Mouse (Mus musculus) gastrocnemius, postnatal 36 days (tissue): ENCODE results near the gene Pxmp4. TPM values are rescaled to one million over a fixed set of nuclear protein-coding genes. Genes with fewer than 3 reads are reported as not detected.
A peak's percentile ranks its signal among the peaks of the same experiment; 100 is the strongest.

Experiments used
- DNase-seq, 2 experiments: peaks; one replicate each; pipeline ENCODE4 v3.0.0; 2022
- intact Hi-C: fragments of 180-260 bp; cut with DNase I; formaldehyde crosslinking; loops from one replicate; pipeline ENCODE4 v1.15.1; 2025
- total RNA-seq, 2 experiments: library from RNA; stranded (reverse); gene quantifications; 2 replicates each; pipeline ENCODE4 v1.2.3; 2021

Pxmp4 gene
- total RNA-seq, 2 experiments from 2014 or later: 10.8 to 11.8 TPM

DNA sequence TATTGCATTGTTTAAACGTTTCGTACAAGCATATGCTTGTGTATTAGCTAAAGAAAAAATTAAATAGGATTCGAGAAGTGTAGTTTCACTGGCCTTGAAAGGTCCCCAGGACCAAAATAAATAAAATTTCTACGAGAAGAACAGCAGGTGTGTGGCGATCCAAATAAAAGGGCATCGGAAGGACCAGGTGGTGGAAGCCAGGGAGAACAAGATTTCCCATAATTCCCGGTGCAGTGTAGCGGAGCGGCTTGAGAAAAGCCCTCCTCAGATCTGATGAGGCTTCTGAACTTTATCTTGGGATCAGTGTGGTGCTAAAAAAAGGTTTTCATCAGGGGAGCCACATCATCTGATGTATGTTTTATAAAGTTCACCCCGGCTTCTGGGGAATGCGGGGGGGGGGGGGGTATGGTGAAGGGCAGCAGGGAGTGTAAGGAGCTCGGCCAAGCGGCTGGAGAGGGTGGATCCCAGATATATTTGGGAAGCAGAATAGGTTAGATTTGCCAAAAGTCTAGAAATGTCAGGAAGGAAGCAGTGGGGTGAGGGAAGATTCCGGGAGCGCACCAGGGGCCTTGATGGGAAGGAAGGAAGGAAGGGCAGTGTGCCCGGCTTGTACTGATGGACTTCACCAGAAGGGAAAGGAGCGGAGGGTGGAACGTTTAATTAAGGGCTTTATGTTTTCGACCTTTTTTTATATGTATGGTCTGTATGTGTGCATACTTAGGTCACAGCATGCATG is 11.5 kb upstream of the Pxmp4 start:
- intact Hi-C loops: loop anchor here (5.0 kb wide), 1 partner anchor 203 kb away; no protein-coding TSS in a partner anchor
- no peak for DNase-seq

DNA sequence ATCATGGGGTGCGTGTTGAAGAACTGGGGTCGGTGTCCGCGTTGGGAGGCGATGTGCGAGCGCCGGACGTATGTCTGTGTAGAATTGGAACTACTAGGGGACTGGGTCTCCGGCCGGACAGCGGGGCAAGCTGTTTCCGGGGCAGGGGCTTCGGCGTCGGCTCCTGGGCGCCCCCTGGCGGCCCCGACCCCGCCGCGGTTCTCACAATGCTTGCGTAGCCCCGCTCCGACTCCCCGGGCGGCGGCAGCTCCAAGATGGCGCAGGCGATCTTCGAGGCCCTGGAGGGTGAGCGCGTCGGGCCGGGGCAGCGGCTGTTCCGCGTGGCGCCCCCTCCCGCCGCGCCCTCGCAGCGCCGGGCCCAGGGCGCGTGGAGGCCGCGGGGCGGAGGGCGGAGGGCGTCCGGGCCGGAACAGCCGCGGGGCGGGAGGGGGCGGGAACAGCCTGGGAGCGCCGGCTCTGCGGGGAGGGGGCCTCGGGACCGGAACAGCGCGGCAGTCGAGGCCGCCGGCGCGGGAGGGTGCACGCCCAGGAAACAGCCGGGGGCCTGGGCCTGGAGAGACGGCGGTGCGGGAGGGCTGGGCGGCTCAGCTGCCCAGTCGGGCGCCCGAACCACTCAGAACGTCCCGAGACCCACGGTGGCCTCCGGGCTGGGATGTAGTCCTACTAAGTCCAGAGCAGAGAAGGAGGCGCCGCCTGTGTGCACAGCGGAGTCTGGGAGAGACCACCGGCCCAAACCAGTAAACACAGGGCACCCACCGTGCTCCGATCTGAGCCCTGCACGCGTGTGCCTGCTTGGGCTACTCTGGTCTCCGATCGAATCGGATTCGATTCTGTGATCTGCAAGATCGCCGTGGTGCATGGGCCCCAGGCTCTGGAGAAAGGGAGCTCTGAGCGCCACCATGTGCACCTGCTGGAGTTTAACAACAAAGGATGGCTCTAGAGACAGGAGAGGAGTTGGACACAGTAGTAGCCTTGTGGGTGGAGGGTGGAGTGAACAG is 9.9 kb upstream of the Pxmp4 start, which contains the start of the genes Zfp341 and 4930519P11Rik:
TSS of gene Zfp341 (plus strand) at position 180 of the 998 bp plus-strand sequence.
TSS of gene 4930519P11Rik (minus strand) at position 320 of the 998 bp plus-strand sequence.
- intact Hi-C loops: loop anchor here (5.0 kb wide), 1 partner anchor 201 kb away; no protein-coding TSS in a partner anchor
- DNase-seq: peak; percentile 85 to 87

DNA sequence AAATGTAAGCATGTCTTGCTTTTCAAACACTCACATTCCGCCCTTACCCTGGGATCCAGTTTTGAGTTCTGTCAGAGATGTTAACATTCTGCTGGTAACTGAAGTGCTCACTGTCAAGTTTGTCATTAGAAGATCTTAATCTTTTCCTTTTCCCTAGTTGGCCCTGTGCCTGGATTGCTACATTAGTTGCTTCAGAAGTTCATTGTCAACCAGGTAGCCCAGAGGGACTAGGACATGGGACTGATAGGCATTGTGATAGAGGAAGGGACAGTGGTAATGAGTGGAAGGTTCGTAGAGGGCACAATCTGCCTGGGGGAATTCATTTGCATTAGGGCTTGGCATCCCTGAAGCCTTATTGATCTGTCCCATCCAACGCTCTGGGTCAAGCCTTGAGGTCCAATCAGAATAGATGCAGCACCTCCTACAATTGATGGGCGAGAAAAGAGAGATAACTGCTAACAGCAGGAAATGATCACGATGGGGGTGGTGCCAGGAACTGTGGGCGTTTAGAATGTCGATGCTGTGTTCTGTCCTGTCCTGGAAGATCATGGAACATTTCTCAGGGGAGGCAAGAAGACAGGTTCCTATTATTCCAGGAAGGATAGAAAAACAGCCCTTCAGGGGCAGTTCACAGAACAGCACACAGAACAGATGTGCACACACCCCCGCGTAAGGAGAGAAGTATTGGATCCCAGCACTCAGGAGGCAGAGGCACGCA is 5.7 kb upstream of the Pxmp4 start:
- DNase-seq: no peak
- intact Hi-C loops: loop anchor here (5.0 kb wide), 1 partner anchor 42 kb away; the partner anchor contains the start of gene E2f1

- intact Hi-C loops: loop anchor here (5.0 kb wide), 1 partner anchor 40 kb away; the partner anchor contains the start of gene E2f1
- DNase-seq: no peak
These were observed 3.5 kb upstream of the Pxmp4 start for GRCm38 (mm10) chr2:154606965-154607364.

- intact Hi-C loops: loop anchor here (5.0 kb wide), 1 partner anchor 52 kb away; the partner anchor contains the start of gene Actl10
These were observed 648 bp upstream of the Pxmp4 start for GRCm38 (mm10) chr2:154604156-154604555.

GRCm38 (mm10) chr2:154603007-154603637 is 386 bp downstream of the Pxmp4 start:
- no peak for DNase-seq
- intact Hi-C loops: loop anchor here (5.0 kb wide), 1 partner anchor 51 kb away; the partner anchor contains the start of gene Actl10

More at GRCm38 (mm10) chr2:154604156-154604555, 648 bp upstream of the Pxmp4 start:
- DNase-seq: no peak

DNA sequence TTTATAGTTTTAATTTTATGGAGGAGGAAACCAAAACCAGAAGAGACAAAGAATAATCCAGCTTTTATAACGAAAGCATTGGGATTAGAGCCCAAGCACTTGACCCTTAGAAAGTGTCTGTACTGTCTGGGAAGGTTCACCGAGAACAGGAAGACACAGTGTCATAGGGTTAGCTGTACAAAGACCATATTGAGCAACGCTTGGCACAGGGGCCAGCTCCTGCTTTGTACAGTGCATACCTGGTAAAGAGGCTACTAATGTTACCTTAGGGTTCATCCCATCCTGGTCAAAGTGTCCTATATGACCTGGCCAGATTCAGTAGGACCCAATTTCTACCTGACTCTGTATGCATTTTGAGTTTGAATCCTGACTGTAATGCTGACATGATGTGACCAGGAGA is 2.2 kb downstream of the Pxmp4 start:
- intact Hi-C loops: loop anchor here (5.0 kb wide), 1 partner anchor 49 kb away; the partner anchor contains the start of gene Actl10
- no peak for DNase-seq

- intact Hi-C loops: loop anchor here (5.0 kb wide), 1 partner anchor 48 kb away; the partner anchor contains the start of gene Actl10
- no peak for DNase-seq
These were observed 2.9 kb downstream of the Pxmp4 start for GRCm38 (mm10) chr2:154600586-154600985.

GRCm38 (mm10) chr2:154597399-154597798 is 6.1 kb downstream of the Pxmp4 start:
- intact Hi-C loops: no loop called here
- no peak for DNase-seq

GRCm38 (mm10) chr2:154595775-154596174 is 7.7 kb downstream of the Pxmp4 start:
- no peak for DNase-seq
- intact Hi-C loops: no loop called here

- no peak for DNase-seq
- intact Hi-C loops: no loop called here
These were observed 10.5 kb downstream of the Pxmp4 start for GRCm38 (mm10) chr2:154593025-154593424.

GRCm38 (mm10) chr2:154591239-154591638 is 12.3 kb downstream of the Pxmp4 start:
- intact Hi-C loops: no loop called here
- no peak for DNase-seq

GRCm38 (mm10) chr2:154589051-154589450 is 14.5 kb downstream of the Pxmp4 start:
- intact Hi-C loops: no loop called here
- no peak for DNase-seq

GRCm38 (mm10) chr2:154586405-154586804 is 17.1 kb downstream of the Pxmp4 start:
- no peak for DNase-seq
- intact Hi-C loops: no loop called here

DNA sequence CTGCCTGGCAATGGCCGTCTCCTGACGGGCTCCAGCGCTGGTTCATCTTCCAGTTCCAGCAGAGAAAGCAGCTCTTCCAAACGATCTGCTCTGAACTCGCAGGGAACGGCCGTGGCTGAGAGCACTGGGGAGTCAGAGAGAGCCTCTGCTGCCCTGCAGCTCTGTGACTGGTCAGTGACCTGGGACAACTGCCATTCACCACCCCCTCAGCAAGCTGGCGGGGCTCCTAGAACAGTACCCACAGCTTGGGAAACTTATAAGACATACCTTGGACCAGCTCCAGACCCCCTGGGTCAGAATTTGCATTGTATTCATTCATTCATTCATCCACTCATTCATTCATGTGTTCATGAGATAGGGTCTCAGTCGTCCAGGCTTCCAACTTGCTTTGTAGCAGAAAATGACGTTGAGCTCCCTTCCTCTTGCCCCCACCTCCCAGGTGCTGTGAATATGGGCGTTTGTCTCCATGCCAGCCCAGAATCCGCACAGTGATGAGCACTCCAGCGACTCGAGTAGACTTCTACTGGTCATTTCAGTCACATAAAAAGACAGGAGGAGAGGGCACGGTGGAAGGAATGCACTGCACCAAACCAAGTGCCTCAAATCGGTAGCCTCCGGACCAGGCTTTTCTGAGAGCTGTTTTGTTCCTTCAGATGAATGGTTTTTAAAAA is 18.4 kb downstream of the Pxmp4 start:
- intact Hi-C loops: no loop called here
- DNase-seq: no peak

DNA sequence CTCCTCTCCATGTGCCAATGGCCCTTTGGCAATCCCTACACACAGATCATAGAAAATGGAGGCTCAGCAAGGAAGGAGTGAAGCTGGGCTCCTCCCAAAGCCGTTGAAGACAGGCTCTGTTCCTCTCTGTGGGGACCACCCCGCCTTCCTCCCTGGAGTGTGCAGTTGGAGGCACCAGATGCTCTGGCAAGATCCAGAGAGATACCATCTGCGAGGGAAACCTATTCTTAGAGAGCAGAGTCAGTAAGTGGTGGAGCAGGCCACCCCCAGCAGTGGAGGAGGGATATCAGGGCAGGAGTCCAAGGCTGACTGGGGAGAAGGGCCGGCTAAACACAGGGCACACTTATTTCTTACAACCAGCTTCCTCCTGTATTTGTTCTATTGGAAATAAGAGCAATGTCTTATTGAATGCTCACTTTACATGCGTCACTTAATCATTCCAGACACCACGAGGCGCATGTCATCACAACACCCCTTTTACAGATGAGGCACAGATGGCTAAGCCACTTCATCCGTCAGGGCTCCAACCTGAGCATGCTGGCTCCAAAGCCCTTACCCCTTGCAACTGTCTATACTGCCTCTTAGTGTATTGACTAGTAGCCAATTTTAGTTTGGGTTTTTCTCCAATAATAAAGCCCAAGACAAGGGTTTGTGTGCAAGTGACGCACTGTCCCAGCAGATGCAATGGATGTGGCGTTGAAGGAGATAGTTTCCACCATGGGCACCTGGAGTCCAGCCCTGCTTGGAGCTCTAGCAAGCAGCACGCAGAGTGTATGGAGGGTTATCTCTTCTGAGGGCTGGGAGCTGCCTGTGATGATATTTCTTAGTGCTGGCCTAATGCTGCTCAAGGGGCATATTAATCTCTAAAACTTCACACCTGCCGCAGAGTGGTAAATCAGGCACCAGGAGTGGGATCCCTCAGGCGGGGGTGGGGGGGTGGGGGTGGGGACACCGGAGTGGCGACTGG is 19.3 kb downstream of the Pxmp4 start:
- intact Hi-C loops: no loop called here
- DNase-seq: no peak

GRCm38 (mm10) chr2:154581421-154581820 is 22.1 kb downstream of the Pxmp4 start:
- no peak for DNase-seq
- intact Hi-C loops: no loop called here

- intact Hi-C loops: no loop called here
- peak; percentile 47 to 57 for DNase-seq
These were observed 22.9 kb downstream of the Pxmp4 start for GRCm38 (mm10) chr2:154580586-154580985.
